Mouse (Mus musculus): ENCODE measurements around the gene Jagn1.
A peak's percentile ranks its signal among the peaks of the same experiment; 100 is the strongest.

Jagn1 gene

GRCm38 (mm10) chr6:113434691-113435090 lies 7.7 kb upstream of the Jagn1 start:
- no peak for DNase-seq (ENCODE audit: low spot score)

DNA sequence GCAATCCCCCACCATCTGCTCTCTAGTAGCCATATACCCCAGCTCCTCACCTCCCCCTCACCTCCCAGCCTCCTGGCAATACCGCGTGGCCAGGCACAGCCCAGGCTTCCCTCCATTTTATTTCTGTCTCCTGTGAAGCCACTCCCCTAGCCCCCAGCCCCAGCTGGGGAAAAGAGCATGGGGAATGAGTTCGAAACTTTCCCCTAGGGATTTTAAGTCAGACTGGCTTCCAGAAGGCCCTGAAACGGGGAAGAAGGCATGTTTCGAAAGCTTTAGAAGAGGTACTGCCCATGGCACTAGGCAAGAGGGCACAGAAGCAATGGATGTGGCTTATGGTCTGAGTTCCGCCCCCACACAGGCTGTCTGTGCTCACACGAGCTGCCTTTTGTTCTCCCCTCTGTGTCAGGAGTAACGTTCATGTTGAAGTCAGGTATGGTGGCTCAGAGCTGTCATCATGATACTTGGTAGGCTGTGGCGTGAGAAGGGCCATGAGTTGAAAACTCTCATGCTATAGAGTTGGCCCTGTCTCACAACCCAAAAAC lies 6.6 kb upstream of the Jagn1 start, which contains the start of gene Cidec:
Gene Cidec, minus strand, starts transcription at position 97 of the 542 bp plus-strand sequence.
- DNase-seq (ENCODE audit: low spot score): no peak

DNA sequence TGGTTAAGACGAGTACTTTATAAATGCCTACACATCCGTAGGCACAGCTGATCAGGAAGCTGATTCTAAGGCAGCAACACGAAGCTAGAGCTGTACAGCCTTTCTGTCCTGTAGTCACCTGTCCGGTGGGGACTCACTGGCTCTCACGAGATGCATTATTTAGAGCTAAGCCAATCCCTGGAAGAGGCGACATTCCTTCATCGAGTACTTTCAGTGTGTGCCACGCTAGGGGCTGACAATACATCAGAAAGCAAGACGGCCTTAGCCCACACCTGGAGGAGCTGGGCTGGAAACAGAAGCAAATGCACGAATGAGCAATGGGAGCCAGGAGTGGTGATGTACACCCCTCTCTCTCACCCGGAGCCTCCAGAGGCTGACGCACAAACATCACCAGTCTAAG lies 5.2 kb upstream of the Jagn1 start:
- DNase-seq (ENCODE audit: low spot score): no peak

DNA sequence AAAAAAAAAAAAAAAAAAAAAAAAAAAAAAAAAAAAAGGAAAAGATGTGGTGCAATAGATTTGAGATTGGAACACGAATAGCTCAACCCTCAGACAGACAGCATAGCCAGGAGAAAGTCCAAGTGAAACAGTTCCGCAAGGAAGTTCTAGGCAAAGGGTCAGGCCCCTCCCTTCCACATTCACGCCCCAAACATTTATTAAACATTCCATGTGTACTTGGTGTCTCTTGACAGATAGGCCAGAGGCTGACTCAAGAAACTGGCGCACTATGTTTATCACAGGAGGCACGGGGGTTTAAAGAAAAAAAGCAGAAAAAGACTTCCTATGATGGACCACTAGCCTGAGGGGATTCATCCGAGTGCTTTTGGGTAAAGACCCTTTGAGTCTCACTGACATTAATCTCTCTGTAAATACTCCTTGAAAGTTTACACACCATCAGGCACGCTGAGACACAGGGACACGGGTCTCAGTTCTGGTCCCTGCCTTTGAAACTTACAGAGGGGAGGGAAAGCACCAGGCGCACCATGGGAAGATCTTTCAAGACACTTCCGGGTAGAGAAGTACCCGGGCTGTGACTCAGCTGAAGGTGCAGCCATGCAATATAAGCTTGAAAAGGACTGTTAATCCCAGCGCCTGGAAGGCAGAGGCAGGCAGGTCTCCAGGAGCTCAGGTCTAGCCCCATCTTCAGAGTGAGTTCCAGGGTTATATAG lies 3.5 kb upstream of the Jagn1 start:
- no peak for DNase-seq (ENCODE audit: low spot score)

DNA sequence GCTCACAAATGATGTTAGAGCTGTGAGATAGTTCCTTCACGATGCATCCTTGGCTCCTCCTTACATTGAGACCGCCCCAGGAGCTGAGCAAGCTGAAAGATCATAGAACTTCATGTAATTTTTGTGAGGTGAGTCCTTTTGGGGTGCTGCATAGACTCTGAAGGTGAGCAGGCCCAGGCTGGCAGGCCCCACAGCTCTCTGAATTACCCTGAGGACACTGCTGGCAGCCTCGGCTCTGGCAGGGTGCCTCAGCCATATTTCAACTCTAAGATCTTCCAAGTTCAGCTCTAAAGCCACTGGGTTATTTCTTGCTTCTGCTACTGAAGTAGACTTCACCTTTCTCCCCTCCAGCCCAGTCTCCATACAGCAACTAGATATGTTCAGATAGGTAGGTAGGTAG lies 1.7 kb upstream of the Jagn1 start:
- no peak for DNase-seq (ENCODE audit: low spot score)

DNA sequence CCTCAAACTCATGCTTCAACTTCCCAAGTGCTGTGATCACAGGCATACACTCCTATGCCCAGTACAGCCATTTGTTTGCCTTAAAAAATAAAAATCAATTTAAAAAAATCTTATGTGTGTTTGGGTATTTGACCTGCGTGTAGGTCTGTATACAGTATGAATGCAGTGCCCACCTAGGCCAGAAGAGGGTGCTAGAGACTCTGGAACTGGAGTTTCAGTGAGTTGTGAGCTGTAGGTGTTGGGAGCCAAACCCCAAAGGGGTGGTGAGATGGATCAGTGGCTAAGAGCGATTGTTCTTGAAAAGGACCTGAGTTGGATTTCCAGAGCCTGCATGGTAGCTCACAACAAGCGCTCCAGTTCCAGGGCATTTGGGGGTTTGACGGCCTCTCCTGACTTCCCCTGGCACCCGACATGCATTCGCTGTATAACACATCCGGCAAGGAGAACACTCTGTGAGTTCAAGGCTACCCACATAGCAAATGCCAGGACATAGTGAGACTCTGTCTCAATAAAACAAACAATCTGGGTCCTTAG lies 1.2 kb upstream of the Jagn1 start:
- DNase-seq (ENCODE audit: low spot score): peak; percentile 67

DNA sequence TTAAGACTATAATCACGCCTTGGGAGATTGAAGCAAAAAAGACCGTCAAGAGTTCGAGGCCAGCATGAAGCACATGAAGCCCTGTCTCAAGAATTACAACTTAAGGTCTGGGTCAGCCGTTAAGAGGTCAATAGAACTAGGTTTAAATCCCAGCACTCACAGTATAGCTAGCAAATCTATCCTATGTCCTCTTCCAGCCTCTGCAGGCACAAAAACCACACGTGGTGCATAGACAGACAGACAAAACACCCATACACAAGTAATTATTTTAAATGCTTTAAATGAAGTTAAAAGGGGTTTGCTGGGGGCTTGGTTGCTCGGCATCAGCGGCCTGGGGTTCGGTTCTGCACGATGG lies 305 bp upstream of the Jagn1 start:
- DNase-seq (ENCODE audit: low spot score): no peak

DNA sequence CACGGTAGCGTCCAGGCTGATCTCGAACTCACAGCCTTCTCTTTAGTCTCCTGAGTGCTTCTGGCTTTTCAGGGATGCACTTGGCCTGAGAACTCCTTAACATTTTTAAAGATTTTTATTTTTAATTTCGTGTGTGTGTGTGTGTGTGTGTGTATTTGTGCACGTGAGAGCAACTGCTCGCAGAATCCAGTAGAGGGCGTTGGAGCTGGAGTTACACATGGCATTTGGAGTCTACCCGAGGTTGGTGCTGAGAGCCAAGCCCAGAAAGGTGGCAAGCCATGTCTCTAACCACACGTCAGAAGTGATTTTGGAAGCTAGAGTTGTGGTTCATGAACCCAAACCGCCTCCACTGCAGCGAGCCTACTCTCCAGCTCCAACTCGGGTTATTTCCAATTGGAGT lies 722 bp downstream of the Jagn1 start:
- peak; percentile 37 for DNase-seq (ENCODE audit: low spot score)

GRCm38 (mm10) chr6:113444207-113444965 lies 2.0 kb downstream of the Jagn1 start:
- DNase-seq (ENCODE audit: low spot score): no peak

DNA sequence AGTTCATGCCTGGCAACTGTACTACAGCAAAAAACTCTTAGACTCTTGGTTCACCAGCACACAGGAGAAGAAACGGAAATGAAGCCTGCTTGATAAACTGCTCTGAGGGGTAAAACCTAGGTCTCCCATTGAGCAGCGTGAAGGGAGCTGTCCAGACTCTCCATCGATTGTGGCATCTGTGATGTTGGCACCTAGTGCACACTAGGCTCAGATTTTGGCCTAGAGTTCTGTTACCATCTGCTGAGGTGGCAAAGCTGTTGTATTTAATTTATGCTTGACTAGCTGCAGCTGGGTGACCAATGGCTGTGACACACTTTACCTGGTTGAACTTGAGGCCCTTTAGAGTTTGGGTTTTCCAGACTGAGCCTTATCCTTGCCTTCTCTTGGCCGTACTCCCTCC lies 5.3 kb downstream of the Jagn1 start:
- DNase-seq (ENCODE audit: low spot score): no peak

DNA sequence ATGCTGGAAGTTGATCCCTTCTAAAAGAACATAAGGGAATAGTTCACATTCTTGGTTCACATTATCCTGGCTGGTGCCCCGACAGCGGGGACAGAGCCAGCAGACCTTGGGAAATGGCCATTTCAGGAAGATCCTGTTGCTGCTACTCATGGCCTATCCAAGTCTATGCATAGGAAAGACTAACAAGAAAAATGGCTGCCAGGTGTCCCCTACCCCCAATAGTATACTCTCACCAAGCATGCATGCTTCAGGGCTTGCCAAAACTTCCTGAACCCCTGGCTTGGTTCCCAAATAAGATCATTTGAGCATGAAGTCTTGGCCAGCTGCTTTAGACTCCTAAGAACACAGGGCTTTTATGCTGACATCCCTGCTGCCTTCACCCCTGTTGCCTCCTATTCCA lies 9.5 kb downstream of the Jagn1 start:
- DNase-seq (ENCODE audit: low spot score): no peak

GRCm38 (mm10) chr6:113455007-113455406 lies 12.6 kb downstream of the Jagn1 start:
- DNase-seq (ENCODE audit: low spot score): no peak

DNA sequence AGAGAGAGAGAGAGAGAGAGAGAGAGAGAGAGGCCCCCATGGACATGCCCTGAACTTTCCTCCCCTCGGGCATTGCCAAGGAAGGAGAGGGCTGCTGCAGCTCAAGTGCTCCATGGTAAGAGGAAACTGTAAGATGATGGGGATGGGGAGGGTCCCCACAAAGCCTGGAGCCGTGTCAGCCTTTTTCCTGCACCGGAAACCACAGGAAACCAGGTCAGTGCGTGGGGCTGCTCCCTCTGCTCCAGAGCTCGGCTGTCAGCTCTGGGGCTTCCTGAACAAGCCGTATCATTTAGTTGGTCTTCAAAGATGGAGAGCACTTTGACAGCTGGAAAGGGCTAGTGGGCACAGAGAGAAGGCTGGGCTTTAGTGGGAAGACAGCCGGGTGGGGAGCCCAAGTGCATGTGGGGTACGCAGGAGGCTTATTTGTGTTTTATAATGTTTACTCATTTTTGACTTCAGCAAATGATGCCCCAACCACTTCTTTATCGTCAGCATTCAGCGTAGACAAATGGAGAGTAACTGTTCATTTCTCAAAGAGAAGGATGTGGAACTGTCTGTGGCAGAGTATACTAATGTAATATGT lies 15.7 kb downstream of the Jagn1 start, which contains the start of gene Il17re:
Gene Il17re, plus strand, starts transcription at position 533 of the 583 bp plus-strand sequence.
- DNase-seq (ENCODE audit: low spot score): no peak

DNA sequence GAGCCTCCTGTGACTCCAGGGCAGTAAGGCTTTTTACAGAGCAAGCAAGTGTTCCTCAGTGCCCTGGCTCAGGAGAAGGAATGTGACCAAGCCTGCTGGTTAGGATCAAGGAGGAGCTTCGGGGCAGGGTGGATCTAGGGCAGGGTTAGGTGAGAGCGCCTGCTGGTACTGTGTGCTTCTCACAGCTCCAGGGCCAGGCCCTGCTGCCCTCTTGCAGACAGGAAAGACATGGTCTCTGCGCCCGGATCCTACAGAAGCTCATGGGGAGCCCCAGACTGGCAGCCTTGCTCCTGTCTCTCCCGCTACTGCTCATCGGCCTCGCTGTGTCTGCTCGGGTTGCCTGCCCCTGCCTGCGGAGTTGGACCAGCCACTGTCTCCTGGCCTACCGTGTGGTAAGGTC lies 16.3 kb downstream of the Jagn1 start:
- DNase-seq (ENCODE audit: low spot score): no peak

- no peak for DNase-seq (ENCODE audit: low spot score)
These were observed 21.7 kb downstream of the Jagn1 start for GRCm38 (mm10) chr6:113464040-113464439.

DNA sequence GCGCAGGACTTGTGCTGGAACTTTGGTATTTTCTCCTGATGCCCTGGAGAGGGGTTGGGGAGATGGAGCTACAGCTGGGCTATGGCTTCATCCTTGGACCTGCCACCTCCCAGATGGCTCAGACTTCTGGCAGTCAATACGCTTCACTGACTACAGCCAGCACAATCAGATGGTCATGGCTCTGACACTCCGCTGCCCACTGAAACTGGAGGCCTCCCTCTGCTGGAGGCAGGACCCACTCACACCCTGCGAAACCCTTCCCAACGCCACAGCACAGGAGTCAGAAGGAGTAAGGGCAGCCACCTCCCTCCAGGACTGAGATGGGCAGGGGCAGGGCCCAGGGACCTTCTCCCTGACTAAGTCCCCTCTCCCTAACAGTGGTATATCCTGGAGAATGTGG lies 23.2 kb downstream of the Jagn1 start:
- no peak for DNase-seq (ENCODE audit: low spot score)

DNA sequence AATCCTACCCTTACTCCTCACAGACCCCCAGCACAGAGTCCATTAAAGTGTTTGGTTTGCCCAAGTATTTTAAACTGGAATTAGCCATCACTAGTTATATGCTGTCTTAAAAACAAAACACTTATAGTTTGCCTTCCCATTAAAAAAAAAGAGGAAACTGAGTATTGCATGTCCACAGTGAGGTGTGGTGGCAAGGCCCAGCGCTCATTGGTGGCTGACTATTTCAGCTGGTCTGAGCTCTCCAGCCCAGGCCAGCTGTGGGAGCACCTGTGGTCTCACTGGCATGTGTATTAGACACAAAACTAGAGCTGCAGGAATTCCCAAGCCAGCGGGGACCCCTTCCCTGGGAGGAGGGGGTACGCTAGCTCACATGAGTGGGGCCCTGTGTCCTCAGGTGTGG lies 26.1 kb downstream of the Jagn1 start:
- no peak for DNase-seq (ENCODE audit: low spot score)

DNA sequence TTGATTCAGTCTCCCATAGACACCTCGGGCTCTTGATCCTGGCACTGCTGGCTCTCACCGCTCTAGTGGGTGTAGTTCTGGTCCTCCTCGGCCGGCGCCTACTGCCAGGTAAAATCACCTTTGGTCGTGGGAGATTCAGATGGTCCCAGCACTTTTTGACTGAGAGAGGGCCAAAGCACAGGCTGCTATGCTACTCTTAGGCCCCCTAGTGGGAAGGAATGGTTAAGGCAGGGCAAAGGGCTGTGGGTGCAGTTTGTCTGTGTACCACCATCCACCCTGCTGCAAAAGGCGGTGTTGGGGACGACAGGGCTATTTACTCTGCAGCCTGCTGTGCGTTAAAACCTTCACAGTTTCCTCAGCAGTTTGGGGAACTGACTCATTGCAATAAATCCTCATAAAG lies 26.7 kb downstream of the Jagn1 start:
- peak; percentile 76 for DNase-seq (ENCODE audit: low spot score)

DNA sequence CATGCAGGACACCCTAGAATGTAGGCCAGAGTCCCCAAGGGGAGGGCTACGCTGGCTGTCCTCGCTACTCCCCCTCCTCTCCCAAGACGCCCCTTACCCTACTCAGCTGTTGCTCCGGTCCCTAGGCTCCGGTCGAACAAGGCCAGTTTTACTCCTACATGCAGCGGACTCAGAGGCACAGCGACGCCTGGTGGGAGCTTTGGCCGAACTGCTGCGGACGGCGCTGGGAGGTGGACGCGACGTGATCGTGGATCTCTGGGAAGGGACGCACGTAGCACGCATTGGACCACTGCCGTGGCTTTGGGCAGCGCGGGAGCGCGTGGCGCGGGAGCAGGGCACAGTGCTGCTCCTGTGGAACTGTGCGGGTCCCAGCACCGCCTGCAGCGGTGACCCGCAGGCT lies 27.1 kb downstream of the Jagn1 start:
- peak; percentile 15 for DNase-seq (ENCODE audit: low spot score)

DNA sequence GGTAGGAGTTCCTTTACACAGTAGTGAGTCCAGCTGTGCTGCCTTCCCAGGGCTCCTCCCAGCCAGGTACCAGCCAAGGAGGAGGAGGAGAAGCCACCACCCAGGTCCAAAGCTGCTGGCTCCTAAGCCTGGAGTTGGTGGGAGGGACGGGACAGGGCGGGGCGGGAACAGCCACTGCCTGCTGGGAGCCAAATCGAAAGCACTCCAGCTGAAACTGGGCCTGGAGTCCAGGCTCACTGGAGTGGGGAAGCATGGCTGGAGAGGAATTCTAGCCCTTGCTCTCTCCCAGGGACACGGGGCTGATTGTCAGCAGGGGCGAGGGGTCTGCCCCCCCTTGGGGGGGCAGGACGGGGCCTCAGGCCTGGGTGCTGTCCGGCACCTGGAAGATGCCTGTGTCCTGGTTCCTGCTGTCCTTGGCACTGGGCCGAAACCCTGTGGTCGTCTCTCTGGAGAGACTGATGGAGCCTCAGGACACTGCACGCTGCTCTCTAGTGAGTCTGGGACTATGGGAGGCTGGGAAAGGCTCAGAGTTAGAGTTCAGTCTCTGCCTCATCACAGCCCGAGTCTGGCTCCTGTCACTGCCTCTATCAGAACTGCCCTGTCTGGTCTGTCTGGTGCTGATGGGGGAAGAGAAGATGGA lies 29.0 kb downstream of the Jagn1 start, which contains the start of gene Il17rc:
Gene Il17rc, plus strand, starts transcription at position 131 of the 640 bp plus-strand sequence.
- no peak for DNase-seq (ENCODE audit: low spot score)

DNA sequence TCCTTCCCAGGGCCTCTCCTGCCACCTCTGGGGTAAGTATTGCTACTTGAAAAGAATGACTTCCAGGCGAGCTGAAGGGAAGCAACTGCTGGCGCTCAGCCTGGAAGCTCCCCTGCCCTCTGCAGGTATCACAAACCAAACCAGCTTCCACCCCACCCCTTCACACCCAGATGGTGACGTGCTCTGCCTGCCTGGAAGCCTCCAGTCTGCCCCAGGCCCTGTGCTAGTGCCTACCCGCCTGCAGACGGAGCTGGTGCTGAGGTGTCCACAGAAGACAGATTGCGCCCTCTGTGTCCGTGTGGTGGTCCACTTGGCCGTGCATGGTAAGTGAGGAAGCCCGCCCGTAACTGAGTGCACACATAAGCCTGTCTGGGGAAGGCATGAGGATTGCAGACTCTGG lies 29.7 kb downstream of the Jagn1 start:
- DNase-seq (ENCODE audit: low spot score): no peak

GRCm38 (mm10) chr6:113473246-113473645 lies 30.9 kb downstream of the Jagn1 start:
- DNase-seq (ENCODE audit: low spot score): no peak

All from T-cell, adult 2 months (primary cell).